Mouse (Mus musculus): ENCODE data around the gene Ttc6. TPM values are rescaled to one million over a fixed set of nuclear protein-coding genes. Genes with fewer than 3 reads are reported as not detected.

The Ttc6 gene
- polyA plus RNA-seq, 1 experiment from 2014 or later, result 0.62 TPM

- 0 out of 2 replicates have a peak, but pooled peaks cover 6% of the 10 kb centered on the region for H3K4me1 ChIP-seq
- no peaks in the 10 kb centered on the region for H3K9me3 ChIP-seq
- WGBS, result 24% methylated on average over 4 of the region's 4 CpGs
- 0 out of 2 replicates have a peak overlapping the region, but pooled peaks have one; percentile 22 for H3K27ac ChIP-seq
- no peaks in the 10 kb centered on the region for H3K36me3 ChIP-seq
- H3K27me3 ChIP-seq (ENCODE audit: insufficient read depth, poor library complexity, severe bottlenecking), result no peaks in the 10 kb centered on the region
- DNase-seq (ENCODE audit: low spot score), result no peak
- H3K4me3 ChIP-seq, result no peak overlapping the region; the same call in 1 of the 2 replicates
Observed at GRCm38 (mm10) chr12:57624011-57624608, 60.2 kb downstream of the Ttc6 start.

- DNase-seq (ENCODE audit: low spot score), result no peak
- H3K4me3 ChIP-seq, result no peak overlapping the region
- H3K4me1 ChIP-seq, result no peaks in the 10 kb centered on the region
- no peaks in the 10 kb centered on the region for H3K27me3 ChIP-seq (ENCODE audit: insufficient read depth, poor library complexity, severe bottlenecking)
- H3K27ac ChIP-seq, result no peak overlapping the region
- 70% methylated on average over 4 of the region's 4 CpGs for WGBS
- no peaks in the 10 kb centered on the region for H3K36me3 ChIP-seq
- no peaks in the 10 kb centered on the region for H3K9me3 ChIP-seq
Observed at GRCm38 (mm10) chr12:57650011-57650410, 86.1 kb downstream of the Ttc6 start.

GRCm38 (mm10) chr12:57650677-57651076 is 86.8 kb downstream of the Ttc6 start:
- 81% methylated on average over 8 of the region's 8 CpGs for WGBS

GRCm38 (mm10) chr12:57662986-57663674 is 99.2 kb downstream of the Ttc6 start:
- Histone ChIP-seq H3K9me3 (no peaks in the 10 kb centered on the region), H3K4me1 (no peaks in the 10 kb centered on the region), H3K36me3 (no peaks in the 10 kb centered on the region), H3K4me3 (no peak overlapping the region), H3K27ac (no peak overlapping the region), H3K27me3 (ENCODE audit: insufficient read depth, poor library complexity, severe bottlenecking) (no peaks in the 10 kb centered on the region)
- DNase-seq (ENCODE audit: low spot score), result no peak
- 82% methylated on average over 10 of the region's 10 CpGs for WGBS

More at GRCm38 (mm10) chr12:57650677-57651076, 86.8 kb downstream of the Ttc6 start:
- Histone ChIP-seq H3K4me3 (no peak overlapping the region), H3K27me3 (ENCODE audit: insufficient read depth, poor library complexity, severe bottlenecking) (no peaks in the 10 kb centered on the region), H3K27ac (no peak overlapping the region), H3K36me3 (no peaks in the 10 kb centered on the region), H3K9me3 (no peaks in the 10 kb centered on the region), H3K4me1 (no peaks in the 10 kb centered on the region)
- no peak for DNase-seq (ENCODE audit: low spot score)

- no peak overlapping the region for H3K4me3 ChIP-seq
- no peak for DNase-seq (ENCODE audit: low spot score)
- no peaks in the 10 kb centered on the region for H3K27me3 ChIP-seq (ENCODE audit: insufficient read depth, poor library complexity, severe bottlenecking)
- 67% methylated on average over 2 of the region's 2 CpGs for WGBS
- no peaks in the 10 kb centered on the region for H3K36me3 ChIP-seq
- H3K27ac ChIP-seq, result no peak overlapping the region
- no peaks in the 10 kb centered on the region for H3K4me1 ChIP-seq
- no peaks in the 10 kb centered on the region for H3K9me3 ChIP-seq
Observed at GRCm38 (mm10) chr12:57672414-57672813, 108.5 kb downstream of the Ttc6 start.

- no peak for DNase-seq (ENCODE audit: low spot score)
- Histone ChIP-seq H3K4me1 (peaks cover 6% of the 10 kb centered on the region), H3K27ac (no peak overlapping the region), H3K36me3 (no peaks in the 10 kb centered on the region), H3K4me3 (no peak overlapping the region), H3K27me3 (ENCODE audit: insufficient read depth, poor library complexity, severe bottlenecking) (no peaks in the 10 kb centered on the region), H3K9me3 (no peaks in the 10 kb centered on the region)
- WGBS, result 47% methylated on average over 9 of the region's 9 CpGs
Observed at GRCm38 (mm10) chr12:57684967-57685423, 121.1 kb downstream of the Ttc6 start.

- H3K4me3 ChIP-seq, result no peak overlapping the region
- no peak overlapping the region for H3K27ac ChIP-seq
- H3K4me1 ChIP-seq, result no peaks in the 10 kb centered on the region
- no peak for DNase-seq (ENCODE audit: low spot score)
- no peaks in the 10 kb centered on the region for H3K27me3 ChIP-seq (ENCODE audit: insufficient read depth, poor library complexity, severe bottlenecking)
- no peaks in the 10 kb centered on the region for H3K36me3 ChIP-seq
- WGBS, result 88% methylated on average over 1 of the region's 1 CpGs
- H3K9me3 ChIP-seq, result no peaks in the 10 kb centered on the region
Observed at GRCm38 (mm10) chr12:57709966-57710365, 146.1 kb downstream of the Ttc6 start.

- Histone ChIP-seq H3K36me3 (no peaks in the 10 kb centered on the region), H3K27ac (no peak overlapping the region), H3K4me1 (no peaks in the 10 kb centered on the region), H3K9me3 (no peaks in the 10 kb centered on the region), H3K27me3 (ENCODE audit: insufficient read depth, poor library complexity, severe bottlenecking) (no peaks in the 10 kb centered on the region), H3K4me3 (no peak overlapping the region)
- 80% methylated on average over 7 of the region's 7 CpGs for WGBS
- no peak for DNase-seq (ENCODE audit: low spot score)
Observed at GRCm38 (mm10) chr12:57764720-57765119, 200.8 kb downstream of the Ttc6 start.

GRCm38 (mm10) chr12:57776290-57776997 is 212.5 kb downstream of the Ttc6 start:
- DNase-seq (ENCODE audit: low spot score), result no peak
- H3K4me1 ChIP-seq, result peaks cover 4% of the 10 kb centered on the region; the same call in 1 of the 2 replicates
- 18% methylated on average over 12 of the region's 12 CpGs for WGBS
- peak overlapping the region; percentile 31 for H3K4me3 ChIP-seq
- no peak overlapping the region for H3K27ac ChIP-seq
- no peaks in the 10 kb centered on the region for H3K9me3 ChIP-seq
- no peaks in the 10 kb centered on the region for H3K36me3 ChIP-seq
- no peaks in the 10 kb centered on the region for H3K27me3 ChIP-seq (ENCODE audit: insufficient read depth, poor library complexity, severe bottlenecking)

GRCm38 (mm10) chr12:57781926-57782325 is 218.0 kb downstream of the Ttc6 start:
- no peaks in the 10 kb centered on the region for H3K27me3 ChIP-seq (ENCODE audit: insufficient read depth, poor library complexity, severe bottlenecking)
- no peak for DNase-seq (ENCODE audit: low spot score)
- no peak overlapping the region for H3K27ac ChIP-seq
- no peak overlapping the region for H3K4me3 ChIP-seq
- H3K9me3 ChIP-seq, result no peaks in the 10 kb centered on the region
- no peaks in the 10 kb centered on the region for H3K36me3 ChIP-seq
- H3K4me1 ChIP-seq, result no peaks in the 10 kb centered on the region
- WGBS, result 79% methylated on average over 5 of the region's 5 CpGs

GRCm38 (mm10) chr12:57787471-57787870 is 223.6 kb downstream of the Ttc6 start:
- Histone ChIP-seq H3K27ac (no peak overlapping the region), H3K4me3 (no peak overlapping the region), H3K4me1 (no peaks in the 10 kb centered on the region), H3K27me3 (ENCODE audit: insufficient read depth, poor library complexity, severe bottlenecking) (no peaks in the 10 kb centered on the region), H3K36me3 (no peaks in the 10 kb centered on the region), H3K9me3 (no peaks in the 10 kb centered on the region)
- WGBS, result 26% methylated on average over 5 of the region's 5 CpGs
- no peak for DNase-seq (ENCODE audit: low spot score)

All from heart, embryonic 10.5 days (tissue).